Mouse (Mus musculus) left cerebral cortex, adult 18-20 months (tissue): ENCODE data around the gene Slc37a1. TPM values are rescaled to one million over a fixed set of nuclear protein-coding genes. Genes with fewer than 3 reads are reported as not detected.

Experiments used
- DNase-seq, 2 experiments: peaks; one replicate each; pipeline ENCODE4 v3.0.0; 2021 to 2022; ENCODE audit warnings: low spot score in 2 of 2, mixed read lengths in 1 of 2
- long read RNA-seq, 2 experiments: library from polyadenylated mRNA; stranded (forward); transcript quantifications; one replicate each; pipeline ENCODE4 v2.0.0; 2021
- total RNA-seq, 2 experiments: library from RNA; stranded (reverse); gene quantifications; 2 replicates each; pipeline ENCODE4 v1.2.3; 2021

The Slc37a1 gene
- total RNA-seq: 10 to 100 TPM; 10.2 to 10.7 TPM
- long read RNA-seq, experiment 1, partial matches to known transcripts: 0 of 4 reads
- long read RNA-seq, experiment 1, other reads (novel, unspliced or antisense): 1 of 4 reads
- long read RNA-seq, experiment 2, transcript Slc37a1-201 (20 exons, 3,389 nt): major isoform, 6 of 11 reads
- long read RNA-seq, experiment 2, partial matches to known transcripts: 4 of 11 reads
- long read RNA-seq, experiment 2, other reads (novel, unspliced or antisense): 1 of 11 reads

DNA sequence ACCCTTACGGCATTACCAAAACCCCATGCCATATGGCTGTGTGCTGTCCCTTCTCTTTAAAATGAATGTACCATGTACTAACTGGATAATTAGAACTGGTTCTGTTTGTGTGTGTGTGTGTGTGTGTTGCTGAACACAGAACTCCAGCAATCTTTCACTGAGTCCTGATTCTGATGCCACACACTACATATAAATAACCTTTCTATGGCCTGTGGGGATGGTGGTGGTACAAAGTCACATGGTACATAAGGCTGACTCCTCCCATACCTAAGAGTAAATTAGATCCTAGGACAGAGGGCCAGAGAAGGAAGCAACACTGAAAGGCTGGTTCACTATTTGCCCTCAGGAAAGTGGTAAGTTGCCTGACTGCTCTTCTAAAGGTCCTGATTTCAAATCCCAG, at the start of gene Slc37a1:
Gene Slc37a1 (plus strand): TSS at position 301 of the 400 bp plus-strand sequence.
- DNase-seq: no peak

DNA sequence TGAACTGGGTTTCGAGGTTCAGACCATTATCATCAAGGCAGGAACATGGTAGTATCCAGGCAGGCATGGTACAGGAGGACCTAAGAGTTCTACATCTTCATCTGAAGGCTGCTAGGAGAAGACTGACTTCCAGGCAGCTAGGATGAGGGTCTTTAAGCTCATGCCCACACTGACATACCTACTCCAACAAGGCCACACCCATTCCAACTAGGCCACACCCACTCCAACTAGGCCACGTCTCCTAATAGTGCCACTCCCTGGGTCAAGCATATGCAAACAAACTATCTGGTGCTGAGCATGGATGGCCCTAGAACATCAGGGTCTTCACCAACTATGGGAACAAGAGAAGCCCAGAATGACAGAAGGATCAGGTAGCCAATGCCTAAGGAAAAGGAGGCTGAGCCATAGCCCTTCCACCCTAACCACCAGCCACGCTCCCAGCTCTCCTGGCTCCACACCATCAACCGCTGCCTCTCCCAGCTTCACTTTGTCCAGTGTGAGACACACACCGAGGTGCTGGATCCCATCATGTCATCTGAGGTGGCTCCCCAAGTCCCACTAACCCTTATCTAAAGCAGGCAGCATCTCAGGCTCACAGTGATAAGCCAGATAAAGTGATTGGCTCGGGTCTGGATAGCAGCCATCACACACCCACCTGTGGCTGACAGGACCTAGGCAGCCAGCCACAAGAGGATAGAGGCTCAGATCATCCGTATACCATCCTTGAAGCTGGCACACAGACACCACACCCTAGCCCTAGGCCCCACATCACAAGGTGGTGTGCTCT, 48.2 kb upstream of the Slc37a1 start:
- no peak for DNase-seq

DNA sequence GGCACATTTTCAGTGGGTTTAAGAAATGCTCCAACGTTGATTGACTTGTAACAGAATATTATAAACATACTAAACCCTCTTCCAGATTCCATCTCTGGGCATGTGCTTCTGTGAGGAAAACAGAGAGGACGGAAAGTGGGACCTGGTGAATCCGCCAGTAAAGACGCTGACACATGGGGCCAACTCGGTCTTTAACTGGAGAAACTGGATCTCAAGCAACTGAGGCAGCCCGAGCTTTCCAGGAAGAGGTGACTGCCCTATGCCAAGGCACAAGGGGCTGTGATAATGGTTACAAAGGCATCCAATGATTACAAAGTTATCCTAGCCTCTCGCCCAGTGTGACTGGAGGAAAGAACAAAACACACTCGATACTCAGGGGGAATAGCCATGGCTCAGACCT, 45.4 kb upstream of the Slc37a1 start:
- DNase-seq: no peak

DNA sequence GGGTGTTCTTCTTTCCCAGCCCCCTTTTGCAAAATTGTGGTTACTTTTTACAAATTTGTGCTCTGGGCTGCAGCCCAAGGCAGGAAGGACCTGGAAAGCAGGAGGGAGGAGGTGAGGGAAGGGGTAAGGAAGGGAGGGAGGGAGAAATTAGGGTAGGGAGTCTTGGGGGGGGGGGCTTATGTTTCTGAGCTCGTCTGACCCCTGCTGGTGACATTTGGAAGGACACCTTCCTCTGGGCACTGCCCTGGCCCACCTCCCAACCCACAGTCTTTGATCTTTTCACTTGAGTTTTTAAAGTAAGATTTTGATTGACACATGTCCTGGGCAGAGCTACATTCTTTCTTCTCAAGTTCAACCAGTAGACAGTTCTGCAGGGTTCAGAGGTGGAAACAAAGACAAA, 43.8 kb upstream of the Slc37a1 start:
- no peak for DNase-seq

DNA sequence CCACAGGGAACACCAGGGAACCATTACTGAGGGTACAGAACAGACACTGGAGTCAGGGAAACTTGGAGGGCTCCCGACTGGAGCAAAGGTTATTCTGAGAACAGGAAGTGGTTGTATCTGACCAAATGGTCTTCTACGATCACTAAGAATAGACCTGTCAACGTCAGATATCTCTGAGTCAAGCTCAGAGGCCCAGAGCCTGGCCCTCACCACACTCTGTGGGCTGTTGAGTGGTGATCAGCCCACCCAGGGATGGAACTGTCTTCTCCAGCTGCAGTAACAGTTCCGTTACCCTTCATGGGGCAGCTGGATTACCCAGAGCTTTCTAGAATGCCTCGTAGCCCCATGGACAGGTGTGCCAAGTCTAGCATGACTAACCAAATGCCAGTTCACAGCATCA, 41.3 kb upstream of the Slc37a1 start:
- DNase-seq: no peak

DNA sequence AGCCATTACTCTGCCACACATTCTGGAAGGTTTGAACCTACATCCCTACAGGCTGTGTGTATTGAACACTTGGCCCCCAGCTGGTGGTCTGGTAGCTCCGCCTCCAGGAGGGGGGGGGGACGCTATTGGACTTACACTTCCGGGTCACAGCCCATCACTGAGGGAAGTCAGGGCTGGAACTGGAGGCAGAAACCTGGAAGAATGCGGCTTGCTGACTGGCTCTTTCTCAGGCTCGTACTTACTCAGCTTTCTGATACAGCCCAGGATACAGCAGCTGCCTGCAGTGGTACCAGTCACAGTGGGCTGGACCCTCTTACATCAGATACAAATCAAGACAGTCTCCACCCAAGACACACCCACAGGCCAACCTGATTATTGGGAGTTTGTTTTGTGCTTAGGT, 39.4 kb upstream of the Slc37a1 start:
- no peak for DNase-seq

DNA sequence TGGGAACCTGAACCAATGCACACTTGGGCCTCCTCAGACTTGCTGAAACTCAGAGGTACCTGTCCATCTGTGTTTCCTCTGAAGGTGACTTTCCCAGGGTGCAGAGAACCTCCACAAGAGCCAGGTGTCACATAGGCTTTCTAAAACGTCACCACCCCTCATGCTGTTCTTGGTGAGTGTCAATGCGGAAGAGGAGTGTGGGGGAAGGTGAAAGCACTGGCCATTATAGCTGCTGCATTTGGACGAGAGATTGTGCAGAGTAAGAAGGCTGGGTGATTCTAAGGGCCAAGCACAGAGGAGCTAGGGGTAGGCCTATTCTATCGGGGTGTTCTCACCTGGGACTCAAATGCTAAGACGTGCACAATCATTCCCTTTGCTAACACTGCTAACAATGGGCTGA, 32.6 kb upstream of the Slc37a1 start:
- DNase-seq: no peak

DNA sequence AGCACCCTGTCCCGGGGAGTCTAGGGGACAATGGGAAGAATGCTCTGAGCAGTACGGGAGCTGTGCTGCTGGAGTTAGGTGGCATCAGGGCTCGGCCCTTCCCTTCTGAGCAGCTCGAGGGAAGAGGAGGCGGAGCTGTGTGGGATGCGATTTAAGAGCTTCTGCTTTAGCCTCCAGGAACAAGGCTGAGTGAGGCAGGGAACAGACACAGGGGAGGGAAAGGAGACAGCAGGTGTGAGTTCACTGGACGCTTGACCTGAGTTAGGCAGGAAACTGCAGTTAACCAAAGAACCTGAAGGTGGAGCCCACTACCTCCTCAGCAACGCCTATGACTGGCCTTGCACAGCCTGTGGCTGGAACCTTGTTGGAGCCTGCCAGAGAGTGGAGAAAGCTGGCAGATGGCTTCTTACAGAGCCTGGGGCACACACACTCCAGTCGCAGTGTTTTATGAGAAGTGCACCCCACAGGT, 32.1 kb upstream of the Slc37a1 start:
- peak; percentile 80 to 85 for DNase-seq

DNA sequence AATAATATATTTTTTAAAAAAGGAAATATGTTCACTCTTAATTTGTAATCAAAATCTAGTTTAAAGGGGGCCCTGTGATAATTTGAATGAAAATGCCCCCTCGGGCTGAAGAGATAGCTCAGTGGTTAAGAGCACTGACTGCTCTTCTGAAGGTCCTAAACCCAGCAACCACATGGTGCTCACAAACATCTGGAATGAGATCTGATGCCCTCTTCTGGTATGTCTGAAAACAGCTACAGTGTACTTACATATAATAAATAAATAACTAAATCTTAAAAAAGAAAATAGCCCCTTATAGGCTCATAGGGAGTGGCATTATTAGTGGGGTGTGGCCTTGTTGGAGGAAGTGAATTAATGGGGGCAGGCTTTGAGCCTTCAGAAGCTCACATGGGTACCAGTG, 29.4 kb upstream of the Slc37a1 start:
- DNase-seq: no peak

DNA sequence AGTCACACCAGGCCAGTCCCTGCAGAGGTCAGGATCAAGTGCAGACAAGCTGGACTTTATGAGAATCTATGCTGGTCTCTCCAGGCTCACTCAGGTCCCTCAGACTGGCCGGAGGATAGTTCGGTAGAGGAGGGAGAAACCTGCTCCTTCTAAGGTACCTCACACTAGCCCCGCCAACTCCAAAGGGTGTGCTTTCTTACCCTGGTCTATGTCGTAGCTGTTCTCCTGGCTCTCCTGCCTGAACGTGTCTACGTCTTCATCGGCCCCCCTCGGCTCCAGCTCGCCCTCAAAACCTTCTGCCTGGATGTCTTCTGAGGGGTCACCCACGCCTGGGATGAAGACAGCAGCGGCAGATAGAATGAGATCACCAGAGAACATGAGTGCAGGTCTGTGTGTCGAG, 28.7 kb upstream of the Slc37a1 start:
- no peak for DNase-seq

DNA sequence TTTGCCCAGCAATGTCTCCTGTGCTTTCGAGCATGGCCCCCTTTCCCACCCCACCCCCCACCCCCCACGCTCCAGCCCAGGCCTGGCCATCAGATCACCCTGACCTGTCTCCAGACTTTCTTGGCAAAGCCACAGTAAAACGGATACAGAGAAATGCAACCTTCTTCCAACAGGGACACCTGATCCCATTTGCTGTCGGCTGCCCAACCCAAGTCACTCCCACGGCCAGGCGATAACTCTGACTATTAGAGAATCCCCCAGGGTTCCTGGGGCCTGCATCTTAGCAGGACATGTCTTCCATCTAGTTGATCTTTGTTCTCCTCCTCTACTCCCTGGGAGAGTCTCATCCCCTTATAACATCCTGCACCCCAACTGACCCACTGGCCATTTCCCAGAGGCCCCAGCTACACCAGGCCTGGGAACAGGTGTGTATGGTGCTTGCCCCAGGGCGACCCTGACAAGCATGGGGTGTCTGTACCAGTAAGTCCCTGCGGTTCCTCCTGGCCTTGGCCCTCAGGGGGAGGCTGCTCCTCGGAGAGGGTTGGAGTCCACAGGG, 28.2 kb upstream of the Slc37a1 start:
- no peak for DNase-seq

DNA sequence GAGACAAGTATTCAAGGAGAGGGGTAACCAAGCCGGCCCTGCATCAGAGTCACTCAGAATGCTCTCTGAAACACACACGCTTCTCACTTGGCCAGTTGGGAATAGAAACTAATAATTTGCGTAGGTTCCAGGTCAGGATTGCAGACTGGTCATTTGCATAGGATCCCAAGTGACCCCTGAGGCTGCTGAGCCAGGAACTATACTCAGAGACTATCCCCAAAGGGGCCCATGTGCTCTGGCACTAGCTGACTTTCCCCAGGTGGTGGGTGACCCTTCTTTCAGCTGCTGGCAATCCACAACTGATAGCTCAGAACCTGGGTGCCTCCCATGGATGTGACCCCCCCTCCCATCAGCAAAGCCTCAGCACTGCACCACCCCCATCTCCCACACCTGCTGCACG, 27.4 kb upstream of the Slc37a1 start:
- no peak for DNase-seq

DNA sequence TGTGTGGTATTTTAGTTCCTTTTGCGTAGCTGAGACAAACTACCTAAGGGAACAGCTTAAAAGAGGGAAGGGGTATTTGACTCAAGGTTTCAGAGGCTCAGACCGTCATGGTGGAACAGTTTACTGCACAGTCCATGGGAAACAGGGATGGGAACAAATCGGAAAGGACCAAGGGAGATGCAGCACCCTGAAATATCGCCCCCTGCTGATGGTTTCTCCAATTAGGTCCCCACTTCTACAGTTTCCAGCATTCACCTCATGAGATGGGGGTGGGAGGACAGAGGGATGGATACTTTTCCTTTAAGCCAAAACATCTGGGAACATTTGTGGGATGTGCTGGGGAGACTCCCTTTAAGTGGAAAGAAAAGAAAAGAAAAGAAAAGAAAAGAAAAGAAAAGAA, 26.8 kb upstream of the Slc37a1 start:
- DNase-seq: no peak

DNA sequence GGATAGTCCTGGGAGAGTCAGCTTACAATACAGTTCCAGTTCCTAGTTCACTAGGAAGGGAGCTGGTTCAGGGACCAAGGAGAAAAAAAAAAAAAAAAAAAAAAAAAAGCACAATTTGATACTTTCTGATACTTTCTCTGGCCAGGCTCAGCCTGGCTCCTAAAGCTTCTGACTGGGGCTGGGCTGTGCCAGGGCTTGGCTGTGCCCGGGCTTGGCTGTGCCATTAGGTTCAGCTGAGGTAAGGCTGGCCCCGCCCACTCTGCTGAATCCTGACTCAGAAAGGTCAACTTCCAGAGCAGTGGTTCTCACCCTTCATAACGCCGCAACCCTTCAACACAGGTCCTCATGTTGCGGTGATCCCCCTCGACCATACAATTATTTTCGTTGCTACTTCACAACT, 26.2 kb upstream of the Slc37a1 start:
- no peak for DNase-seq

DNA sequence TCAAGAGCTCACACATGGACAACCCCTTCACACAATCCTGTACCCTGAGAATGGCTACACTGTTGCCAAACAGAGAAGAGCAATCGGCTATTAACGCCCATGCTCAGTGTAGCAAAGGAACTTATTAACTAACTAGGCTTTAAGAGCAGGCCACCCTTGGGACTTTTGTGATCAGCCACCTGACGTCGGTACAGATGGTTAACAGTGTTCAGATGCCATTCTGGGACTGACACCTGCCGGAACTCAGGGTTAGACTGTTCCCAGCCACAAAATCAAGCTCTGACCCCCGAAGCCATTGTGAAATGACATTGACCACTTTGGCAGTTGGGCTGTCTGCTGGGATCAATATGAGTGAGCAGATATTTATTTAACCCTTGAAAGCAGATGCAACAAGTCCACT, 25.2 kb upstream of the Slc37a1 start:
- DNase-seq: no peak

DNA sequence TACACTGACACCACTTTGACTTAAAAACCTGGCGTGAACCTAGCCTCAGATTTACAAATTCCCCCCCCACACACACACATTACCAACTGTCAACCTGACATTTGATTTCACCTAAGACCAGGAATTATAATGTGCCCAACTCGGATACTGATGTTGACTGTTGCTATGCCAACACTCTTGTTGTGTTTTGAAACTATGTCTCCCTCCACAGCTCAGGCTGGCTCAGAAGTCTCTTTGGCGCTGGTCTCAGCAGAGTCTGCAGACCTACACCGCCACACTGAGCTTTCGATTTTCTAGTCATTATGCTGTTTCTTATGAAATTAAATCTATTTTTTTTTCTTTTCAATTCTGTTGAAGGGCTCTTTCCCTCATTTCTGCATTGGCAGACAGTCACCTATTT, 23.9 kb upstream of the Slc37a1 start:
- no peak for DNase-seq

DNA sequence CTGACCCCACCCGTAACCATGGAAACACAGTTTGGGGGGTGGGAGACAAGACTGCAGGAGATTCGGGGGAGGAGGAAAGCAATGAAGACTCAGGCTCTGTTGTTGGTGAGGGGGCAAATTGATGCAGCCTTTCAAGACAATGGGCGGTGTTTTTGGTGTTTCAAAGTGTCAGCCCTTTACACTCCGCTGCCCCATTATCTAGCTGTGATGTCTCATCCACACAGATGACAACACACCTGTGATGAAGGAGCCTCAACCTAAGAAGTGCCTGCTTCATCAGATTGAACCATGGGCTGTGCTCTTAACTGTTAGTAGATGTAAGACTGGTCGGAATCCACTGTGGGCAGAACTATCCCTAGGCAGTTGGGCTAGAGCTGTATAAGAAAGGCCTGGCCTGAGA, 22.8 kb upstream of the Slc37a1 start:
- DNase-seq: no peak

DNA sequence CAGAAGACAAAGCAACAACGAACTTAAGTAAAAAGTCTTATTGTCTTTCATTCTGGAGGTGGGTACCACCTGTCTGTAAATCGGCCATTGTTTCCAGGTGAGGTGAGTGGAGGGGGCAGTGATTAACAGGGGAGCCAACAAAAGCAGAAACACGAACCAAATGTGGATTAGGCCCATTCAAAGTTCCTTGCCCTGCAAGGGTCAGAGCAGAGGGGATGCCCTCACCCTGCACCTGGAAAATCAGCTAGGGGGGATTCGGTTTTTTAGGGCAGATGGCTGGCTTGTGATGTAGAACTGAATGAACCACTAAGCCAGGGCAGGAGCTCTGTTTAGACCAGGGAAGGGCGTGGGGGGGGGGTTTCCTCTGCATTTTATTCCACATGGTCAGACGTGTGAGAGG, 22.2 kb upstream of the Slc37a1 start:
- DNase-seq: no peak

DNA sequence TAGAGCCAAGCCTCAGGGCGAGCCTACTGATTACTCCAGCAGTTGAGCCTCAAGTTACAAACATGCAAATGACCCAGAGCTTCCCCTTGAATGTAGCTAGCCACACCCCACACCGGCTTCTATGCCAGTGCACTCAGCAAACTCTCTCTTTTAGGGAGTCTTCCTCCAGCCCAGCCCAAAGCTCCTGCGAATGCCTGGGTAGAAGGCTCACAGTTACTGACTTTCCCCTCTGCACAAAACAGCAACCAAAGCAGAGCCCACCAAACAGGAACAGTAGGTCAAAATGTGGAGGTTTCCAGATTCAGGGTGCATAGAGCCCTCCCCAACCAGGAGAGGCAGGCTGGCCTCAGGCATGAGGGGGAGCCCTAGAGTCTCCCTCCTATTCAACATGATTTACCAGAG, 21.4 kb upstream of the Slc37a1 start:
- no peak for DNase-seq

DNA sequence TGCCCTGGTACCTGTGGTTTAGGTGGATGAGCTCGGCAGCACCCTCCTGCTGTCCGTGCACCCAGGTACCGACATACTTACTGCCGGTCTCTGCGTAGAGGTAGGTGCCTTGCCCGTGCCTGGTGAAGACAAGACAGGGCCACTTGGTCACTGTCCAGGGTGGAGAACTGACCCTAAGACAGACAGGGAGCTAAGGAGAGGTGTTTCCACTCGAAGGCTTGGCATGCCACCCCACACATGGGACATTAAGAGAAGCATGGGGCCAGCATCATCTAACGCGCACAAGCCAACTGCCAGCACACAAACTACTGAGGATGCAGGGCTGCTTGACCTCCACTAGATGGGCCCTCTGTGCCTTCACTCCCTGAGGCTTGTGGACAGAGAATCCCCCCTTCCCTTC, 20.8 kb upstream of the Slc37a1 start:
- no peak for DNase-seq

DNA sequence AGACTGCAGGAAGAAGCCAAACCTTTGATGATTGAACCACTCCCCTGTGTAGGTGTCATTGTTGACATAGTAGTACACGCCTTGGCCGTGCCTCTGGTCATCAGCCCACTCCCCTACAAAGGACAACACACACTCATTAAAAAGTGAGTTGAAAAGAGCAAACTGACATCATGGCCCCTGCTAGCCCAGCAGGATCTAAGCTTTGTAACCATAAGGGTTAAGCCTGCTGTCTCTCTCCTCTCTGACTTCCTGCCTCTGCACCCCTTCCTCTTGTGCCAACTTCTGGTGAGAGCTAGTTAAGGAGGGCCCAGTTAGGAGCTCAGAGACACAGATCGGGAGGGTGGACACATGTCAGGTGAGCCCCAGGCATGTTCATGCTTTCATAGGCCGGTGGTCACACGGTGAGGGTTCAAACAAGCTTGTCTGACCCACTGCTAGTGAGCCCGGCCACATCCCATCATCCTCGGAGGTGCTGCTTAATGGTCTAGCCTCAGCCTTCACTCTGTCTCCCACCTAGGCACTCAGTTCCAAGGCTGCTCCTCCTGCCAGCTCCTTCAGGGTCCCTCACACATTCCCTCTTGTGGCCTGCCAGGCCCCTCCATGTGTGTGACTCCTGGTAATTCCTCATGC, 20.2 kb upstream of the Slc37a1 start:
- DNase-seq: no peak

DNA sequence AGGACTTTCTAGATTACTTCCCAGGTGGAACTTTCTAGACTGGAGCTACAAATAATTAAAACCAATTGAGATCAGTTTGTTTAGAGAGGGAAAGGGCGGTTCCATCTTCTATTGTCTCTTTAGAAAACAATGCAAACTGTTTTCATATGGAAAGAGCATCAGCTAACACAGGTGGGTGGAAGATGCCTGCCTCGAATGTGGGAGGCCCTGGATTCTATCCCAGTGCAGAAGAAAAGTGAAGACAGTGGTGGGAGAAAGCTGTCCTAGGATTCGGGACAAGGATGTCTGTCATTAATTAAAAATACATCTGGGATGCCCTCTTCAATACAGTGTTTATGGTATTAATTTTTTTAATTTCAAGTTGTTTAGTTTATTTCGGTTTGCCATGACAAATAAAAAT, 19.5 kb upstream of the Slc37a1 start:
- DNase-seq: no peak
